Mouse (Mus musculus): ENCODE data around the gene Cbx4.

The Cbx4 gene

DNA sequence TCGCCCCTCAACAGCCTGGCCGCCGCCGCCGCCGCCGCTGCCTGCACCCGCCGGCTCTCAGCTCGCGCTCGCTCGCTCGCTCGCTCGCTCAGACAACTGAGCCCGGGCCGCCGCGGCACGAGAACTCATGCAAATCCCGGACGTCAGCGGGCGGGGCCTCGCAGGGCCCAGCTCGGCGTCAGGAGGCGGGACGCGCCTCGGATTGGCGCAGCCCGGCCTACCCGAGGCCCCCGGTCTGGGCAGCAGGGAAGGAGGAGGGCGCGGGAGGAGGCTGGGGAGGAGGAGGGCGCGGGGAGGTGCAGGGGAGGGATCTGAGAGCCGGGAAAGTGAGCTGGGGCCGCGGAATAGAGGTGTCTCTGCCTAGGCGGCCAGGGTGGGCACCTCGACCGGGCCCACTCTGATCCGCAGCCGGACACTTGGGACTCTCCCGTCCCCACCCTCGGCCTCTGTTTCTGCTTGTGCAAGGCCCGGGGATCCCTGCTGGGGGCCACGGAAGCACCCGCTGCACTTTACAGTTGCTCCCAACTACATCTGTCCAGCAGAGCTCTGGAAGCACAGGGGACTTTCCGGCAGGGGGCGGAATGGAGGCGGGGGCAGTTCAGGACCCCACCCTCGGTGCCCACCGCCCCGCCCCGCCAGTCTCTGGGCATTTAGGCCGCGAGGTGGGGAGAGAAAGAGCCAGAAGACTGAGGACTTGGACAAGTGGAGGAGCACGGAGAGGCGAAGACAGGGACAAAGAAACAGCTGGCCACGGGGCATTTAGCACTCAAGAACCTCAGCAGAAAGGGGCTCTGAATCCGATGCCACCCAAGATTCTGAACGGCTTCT lies at the start of gene Cbx4:
Gene Cbx4 (minus strand): TSS at position 78 of the 828 bp plus-strand sequence.
- DNase-seq (ENCODE audit: extremely low read depth, low read depth, low spot score) = no peak

DNA sequence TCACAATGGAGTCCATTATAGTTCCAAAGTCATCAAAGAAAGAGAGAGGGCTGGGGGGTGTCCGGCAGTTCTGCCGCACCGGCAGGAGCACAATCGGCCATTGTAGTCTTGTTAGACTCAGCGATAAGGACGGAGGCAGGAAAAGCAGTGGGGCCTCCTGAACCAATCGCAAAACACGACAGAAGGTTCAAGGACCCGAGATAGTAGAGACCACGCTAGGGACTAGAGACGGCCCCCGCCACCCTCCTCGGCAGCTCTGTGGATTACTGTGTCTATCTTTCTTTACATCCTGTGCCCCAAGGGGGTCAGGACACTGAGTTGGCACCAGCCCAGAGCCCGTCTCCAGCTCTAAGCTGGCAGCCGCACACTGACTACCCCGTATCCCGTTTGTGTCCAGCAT lies 48.6 kb upstream of the Cbx4 start:
- no peak for DNase-seq (ENCODE audit: extremely low read depth, low read depth, low spot score)

DNA sequence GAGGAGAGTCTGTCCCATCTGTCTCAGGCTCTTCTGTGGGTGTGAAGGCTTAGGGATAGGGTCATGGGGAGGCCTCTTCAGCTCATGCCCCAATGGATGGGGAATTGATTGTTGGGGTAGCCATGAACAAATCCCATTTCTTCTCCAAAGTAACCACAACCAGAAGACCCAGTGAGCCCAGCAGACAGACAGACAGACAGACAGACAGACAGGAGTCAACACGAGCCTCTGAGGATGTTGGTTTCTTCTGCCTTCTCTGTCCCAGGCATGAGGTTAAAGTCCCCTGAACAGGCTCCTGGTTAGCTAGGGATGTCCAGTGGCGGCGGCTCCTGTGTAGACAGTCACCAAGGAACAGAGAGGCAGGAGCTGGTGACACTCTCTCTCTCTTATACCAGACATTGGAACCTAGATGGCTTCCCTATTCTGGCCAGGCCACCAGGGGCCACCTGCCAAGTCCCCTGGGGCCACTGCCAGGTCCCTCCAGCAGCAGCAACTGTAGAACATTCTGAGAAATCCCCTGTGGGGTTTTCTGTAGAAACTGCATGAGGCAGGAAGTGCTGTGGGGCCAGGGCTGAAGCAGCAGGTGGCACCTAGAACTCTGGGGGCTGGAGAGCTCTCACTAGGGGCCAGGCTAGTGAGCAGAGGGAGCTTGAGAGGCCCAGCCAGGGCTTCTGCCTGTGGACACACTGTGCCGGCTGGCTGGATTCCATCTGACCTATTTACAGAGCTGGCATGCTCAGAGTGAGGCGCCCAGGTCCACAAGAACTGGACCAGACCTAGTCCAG lies 47.6 kb upstream of the Cbx4 start:
- DNase-seq (ENCODE audit: extremely low read depth, low read depth, low spot score) = no peak

DNA sequence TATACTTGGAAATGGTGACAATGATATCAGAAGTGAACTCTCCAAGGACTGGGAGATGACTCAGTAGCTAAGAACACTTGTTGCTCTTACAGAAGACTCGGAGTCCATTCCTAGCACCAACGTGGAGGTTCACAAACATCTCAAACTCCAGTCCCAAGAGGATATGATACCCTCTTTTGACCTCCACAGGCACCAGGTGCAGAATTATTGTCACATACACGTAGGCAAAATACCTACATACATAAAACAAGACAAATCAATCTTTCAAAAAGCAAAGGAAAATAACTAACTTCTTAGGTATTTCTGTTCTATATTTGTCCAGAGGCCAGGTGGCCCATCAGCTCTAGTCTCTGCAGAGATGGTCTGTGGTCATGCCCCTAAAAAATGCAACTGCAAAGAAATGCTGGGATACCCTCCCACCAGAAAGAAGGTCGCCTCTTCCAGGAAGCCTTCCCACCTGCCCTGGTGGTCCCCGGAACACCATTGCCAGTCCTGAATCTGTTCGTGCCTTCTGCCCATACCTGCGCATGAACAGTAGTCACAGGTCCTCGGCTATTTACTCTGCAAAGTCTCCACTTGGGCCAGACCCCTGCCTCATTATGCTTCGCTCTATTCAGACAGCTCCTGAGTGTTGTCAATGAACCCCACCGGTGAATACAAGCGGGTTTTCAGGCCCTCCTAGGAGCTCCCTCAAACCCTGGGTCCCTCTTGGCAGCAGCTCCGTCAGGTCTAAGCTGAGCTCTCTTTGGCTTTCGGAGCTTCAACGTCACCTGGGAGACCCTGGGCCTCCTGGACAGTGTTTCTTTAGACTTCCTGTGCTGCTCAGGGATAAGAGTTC lies 46.4 kb upstream of the Cbx4 start:
- no peak for DNase-seq (ENCODE audit: extremely low read depth, low read depth, low spot score)

DNA sequence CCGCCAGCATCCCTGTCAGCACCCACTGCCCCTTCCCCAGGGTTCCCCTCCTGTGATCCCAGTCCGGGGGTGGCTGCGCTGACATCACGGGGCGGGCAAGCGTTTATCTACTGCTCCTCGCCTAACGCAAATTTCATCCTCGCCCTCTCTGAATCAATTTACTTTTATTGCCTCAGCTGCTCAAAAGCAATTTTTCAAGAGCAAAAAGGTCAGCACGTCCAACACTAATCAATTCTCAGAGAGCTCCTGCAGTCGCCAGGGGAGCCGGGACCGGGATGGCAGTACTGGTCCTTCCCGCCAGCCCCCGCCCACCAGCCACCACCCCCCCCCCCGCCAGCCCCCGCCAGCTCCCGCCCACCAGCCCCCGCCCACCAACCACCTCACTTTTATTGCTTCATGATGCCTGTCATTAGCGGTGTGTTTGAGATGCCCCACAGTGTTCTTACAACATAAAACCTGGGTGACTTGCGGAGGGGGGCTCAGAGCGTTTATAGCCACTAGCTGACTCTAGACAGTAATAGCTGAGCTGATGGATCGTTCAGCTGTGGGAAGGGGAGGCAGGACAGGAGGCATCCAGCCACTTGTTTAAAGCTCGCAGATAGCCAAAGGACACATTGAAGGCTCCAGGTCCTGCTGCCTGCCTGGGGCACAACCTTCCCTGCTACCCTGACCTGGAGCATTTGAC lies 44.2 kb upstream of the Cbx4 start:
- no peak for DNase-seq (ENCODE audit: extremely low read depth, low read depth, low spot score)

DNA sequence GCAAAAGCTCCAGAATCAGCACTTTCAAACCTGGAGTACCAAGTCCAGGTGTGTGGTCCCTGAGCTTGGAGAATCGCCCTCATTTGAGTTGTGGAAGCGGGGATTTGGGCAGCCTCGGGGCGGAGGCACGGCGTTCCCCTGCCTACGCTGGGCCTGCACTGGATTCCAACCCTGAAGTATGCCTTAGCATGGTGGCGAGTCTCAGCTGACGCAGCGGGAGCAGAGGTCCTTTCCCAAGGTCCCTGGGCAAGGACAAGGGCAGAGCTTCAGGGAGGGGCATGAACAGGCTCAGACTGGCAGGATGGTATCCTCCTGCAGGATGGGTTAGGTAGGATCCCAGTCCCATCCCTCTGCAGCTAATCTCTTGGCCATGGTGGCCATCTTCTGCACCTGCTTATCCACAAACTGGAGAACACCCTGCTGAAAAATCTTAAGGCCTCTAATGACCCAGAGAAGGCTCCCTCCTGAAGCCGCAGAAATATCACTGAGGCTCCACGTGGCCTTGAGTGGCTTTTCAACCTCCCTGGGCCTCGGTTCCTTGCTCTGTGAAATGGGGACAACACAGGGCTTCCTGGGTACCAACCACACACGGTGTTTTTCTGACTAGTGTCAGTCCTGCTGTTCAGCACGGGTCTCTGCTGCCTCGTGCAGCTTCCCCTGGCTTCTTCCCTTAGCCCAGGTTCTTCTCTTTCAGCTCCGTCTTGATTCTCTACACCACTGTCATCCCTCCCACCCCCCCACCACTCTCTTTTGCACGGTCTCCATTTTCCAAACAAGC lies 43.4 kb upstream of the Cbx4 start:
- DNase-seq (ENCODE audit: extremely low read depth, low read depth, low spot score) = no peak

DNA sequence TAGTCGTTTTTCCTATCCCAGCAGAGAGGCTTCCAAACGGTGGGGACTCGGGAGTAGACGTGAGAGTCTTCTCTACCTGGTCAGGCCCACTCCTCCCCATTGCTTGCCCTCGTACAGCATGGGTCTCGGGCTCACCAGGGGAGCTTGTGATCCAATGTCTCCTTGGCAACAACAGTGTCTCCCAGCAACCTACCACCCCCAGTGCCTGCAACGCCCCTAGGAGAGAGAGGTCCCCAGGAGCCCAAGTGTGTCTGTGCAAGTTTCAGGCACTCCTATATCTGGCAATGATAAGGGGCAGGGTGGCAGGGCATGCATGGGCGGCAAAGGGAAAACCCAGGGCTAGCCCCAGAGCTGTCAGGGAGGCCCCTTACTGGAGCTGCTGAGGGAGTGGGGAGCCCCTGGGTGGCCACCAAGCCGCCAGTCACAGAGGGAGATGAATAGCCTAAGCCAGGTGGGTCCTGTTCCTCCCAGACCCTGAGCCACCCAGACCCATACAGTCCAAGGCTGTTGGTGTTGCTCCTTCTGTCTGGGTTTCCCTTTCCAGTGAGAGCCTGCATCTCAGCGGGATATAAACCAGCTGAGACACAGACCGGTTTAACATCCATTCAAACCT lies 42.8 kb upstream of the Cbx4 start:
- DNase-seq (ENCODE audit: extremely low read depth, low read depth, low spot score) = no peak

DNA sequence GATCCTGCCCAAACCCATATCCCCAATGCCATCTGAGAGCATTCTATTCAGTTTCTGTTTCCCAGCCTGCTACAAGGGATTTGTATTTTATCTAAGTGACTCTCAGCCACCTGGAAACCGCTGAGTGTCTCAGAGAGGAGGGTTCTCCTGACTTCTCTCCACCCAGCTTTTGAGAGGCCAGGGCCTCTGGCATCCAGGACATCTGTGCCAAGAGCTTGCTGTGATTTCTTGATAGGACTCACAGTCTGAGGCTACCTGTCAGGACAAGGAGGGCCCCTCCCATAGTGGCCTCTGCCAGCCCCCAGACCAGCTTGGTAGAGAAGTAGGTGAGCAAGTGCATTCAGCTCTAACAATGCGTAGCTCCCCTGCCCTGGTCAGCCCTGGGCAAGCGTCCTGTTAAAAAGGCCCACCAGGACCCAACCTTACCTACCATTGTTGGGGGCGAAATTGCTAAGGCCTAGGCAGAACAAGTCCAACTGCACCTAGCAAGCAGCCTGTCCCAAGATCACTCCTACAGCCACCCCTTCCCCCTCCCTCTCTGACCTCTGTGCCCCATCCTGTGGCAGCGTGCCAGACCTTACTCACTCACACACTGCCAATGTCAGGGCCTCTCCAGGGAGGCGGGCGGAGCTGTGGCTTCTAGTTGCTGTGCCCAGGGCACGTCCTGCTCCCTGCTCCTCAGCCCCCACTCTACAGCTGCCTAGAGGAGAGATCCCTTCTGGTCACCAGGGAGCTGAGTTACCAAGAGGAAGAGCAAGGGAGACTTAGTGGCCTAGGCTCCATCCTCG lies 41.9 kb upstream of the Cbx4 start:
- DNase-seq (ENCODE audit: extremely low read depth, low read depth, low spot score) = no peak

DNA sequence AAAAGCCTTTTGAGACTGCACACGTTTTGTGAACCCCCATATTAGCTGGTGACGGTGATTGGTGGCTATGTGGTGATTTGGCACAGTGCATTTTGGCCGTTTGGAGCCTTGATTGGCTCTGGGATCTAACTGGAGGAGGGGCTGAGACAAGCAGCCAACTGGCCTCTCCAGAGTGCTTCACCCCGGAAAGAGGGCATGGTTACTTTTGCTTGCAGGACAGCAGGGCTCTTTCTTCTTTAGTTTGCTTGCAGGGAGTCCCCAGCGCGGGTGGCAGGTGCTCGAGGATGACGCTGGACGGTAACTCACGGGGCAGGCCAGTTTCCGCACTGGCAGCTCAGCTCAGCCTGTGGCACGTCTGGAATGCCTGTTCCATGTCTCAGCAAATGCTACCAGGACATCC lies 41.1 kb upstream of the Cbx4 start:
- no peak for DNase-seq (ENCODE audit: extremely low read depth, low read depth, low spot score)

DNA sequence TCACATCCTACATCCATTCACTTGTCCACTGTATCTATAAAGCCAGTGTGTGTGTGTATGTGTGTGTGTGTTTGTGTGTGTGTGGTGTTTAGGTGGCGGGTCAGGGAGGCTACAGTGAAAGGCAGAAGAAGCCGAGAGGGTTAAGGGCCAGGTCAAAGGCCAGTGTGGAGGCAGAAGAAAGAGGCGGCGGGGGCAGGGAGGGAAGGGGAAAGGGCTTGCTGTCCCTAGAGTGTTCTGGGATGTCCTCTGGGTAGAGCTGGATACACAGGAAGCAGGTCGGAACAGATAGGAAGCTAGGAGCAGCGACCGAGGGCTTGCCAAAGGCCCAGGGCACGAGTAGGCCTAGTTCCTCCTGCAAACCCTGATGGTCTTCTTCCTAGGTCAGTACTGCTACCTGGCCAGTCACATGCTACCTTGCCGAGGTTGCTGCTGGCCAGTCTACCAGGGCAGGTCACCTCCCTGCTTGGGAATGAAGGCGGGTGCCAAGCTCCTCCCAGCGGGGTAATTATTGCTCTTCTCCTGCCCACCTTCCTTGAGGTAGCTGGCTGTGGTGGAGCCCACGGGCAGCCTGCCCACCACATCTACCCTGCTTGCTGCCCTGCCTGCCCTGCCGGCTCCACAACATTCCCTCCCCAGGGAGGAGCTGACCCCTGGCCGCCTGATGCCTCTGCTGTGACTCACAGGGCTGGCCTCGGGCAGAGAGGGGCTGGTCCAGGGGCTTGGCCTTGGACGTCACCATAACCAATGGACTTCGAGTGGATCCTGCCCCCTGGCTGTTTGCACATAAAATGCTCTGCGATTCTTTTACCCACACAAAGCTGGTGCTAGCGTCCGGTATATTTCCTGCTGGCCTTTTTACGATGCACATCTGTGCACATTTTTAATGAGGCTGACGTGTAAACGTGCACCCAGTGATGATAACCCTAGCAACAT lies 40.2 kb upstream of the Cbx4 start:
- peak; percentile 78 for DNase-seq (ENCODE audit: extremely low read depth, low read depth, low spot score)

DNA sequence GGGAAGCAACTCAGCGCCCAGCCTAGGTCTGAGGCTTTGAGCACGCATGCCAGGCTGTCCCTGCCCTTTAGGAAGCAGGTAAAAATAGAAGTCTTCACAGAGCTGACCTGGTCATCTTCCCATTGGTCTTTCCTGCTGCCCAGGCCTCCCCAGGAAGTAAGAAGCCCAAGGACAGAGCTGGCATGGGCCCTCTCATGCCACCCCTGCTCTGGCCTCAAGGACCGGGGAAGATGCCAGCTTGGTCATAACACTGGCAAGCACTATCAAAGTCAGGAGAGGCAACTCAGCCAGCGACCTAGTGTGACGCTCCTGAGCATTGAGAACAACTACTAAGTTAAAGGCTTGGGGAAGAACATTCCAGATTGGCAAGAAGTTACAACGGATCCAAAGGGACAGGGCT lies 38.5 kb upstream of the Cbx4 start:
- DNase-seq (ENCODE audit: extremely low read depth, low read depth, low spot score) = no peak

DNA sequence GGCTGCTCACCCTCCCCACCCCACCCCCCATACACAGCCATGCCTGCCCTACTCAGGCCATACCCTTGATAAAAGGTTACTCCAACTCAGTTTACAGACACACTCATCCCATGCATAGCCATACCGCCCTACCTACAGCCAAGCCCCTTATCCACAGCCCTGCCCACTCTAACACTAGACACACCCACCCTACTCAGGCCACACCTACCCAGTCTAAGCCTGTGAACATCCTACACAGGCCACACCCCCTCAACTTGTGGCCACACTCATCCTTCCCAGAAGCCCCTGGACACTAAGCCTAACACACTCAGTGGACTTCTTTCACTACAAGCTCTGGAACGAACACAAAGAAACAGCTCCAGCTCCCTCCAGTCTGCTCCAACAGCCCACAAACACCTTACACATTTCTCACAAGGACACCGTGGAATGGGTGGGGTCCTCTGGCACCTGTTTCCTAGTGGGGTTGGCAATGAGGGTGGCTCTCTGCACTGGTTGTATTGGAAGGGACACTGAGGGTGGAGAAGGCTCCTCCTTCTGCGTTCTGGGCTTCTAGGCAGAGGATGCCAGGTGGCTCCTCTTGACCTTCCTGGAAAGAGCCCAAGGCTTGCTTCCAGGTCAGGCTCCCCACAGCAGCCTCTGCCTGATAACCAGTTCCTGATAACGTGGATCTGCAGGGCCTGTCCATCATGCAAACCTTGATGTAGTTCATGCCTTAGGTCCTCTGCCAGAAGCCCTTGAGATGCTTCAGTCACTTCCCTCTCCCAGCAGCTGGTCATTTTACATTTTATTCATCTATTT lies 37.7 kb upstream of the Cbx4 start:
- no peak for DNase-seq (ENCODE audit: extremely low read depth, low read depth, low spot score)

DNA sequence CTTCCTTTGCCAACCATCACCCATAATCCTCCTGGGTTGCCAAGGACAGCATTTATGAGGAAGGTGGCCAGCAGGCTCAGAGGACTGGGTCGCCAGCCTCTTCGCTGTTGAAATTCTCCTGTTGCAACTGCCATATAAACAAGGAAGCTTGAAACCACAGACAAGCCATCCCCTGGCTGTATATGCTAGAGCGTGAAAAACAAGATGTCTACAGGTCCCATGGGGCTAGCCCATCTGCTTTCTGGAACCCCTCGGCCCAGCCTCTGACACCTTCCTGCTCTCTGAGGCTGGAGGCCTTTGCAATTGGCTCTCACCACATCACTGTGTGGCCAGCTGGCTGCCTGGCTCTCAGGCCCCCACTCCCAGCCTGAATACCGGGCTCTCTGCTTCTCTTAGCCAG lies 36.4 kb upstream of the Cbx4 start:
- no peak for DNase-seq (ENCODE audit: extremely low read depth, low read depth, low spot score)

DNA sequence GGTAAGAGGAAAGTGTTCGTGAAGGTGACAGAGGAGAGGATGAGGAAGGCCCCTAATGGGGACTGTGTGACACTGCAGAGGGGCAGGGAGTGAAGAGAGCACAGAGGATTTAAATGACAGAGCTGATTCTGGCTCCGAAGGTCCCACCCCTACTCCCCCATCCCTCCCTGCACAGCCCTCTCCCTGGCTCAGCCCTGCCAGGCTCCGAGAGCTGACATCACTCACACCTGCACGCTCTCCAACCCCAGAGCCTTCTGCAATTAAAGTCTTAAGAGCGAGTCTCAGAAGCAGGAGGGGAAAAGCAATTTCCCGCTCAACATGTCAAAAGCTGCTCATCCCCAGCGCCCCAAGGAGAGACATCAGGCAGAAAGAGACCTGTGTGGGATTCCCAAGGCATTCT lies 32.9 kb upstream of the Cbx4 start:
- no peak for DNase-seq (ENCODE audit: extremely low read depth, low read depth, low spot score)

DNA sequence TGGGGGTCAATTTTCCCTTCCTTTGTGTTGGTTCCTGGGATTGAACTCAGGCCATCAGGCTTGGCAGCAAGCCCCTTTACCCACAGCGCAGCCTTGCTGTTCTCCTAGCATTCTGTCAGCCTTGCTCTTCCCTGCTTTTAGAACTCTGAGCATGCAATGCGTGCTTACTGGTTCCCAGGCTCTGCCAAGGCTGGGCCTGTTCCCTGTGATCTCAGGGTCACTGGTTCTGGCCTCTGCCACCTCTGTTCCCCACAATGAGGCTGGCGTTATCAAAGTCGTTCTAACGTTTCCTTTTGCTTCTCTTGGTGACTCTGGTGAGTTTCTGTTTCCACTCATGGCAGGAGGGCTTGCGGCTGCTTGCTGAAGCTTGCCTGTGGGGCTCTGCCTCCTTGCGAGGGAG lies 31.9 kb upstream of the Cbx4 start:
- no peak for DNase-seq (ENCODE audit: extremely low read depth, low read depth, low spot score)

DNA sequence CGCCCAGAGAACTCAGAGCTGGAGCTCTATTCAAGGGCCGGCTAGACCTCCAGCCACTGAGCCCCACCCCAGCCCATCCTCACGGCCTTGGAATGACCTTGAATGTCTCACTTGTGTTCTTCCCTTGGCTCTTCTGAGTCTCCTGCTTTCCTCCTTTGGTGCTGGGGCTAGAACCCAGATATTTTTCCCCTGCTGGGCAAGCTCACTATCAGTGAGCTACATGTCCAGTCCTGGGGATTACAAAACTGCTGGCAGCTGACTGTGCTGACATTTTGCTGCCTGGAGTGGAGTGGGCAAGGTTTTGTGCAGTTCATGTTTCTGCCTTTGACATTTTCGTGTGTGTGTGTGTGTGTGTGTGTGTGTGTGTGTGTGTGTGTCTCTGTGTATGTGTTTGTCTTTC lies 31.0 kb upstream of the Cbx4 start:
- no peak for DNase-seq (ENCODE audit: extremely low read depth, low read depth, low spot score)

DNA sequence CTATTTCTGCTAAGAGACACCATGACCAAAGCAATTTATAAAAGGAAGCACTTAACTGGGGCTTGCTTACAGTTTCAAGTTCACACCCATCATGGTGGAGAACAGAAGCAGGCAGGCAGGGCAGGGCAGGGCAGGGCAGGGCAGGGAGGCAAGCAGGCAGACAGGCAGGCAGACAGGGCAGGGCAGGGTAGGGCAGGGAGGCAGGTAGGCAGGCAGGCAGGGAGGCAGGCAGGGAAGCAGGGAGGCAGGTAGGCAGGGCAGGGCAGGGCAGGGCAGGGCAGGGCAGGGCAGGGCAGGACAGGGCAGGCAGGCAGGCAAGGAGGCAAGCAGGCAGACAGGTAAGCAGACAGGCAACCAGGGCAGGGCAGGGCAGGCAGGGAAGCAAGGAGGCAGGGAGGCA lies 26.7 kb upstream of the Cbx4 start:
- DNase-seq (ENCODE audit: extremely low read depth, low read depth, low spot score) = no peak

Measured in fat pad, adult 2 months (tissue).